Mouse (Mus musculus) heart, embryonic 12.5 days (tissue): ENCODE data around the gene Zfp110. TPM values are rescaled to one million over a fixed set of nuclear protein-coding genes. Genes with fewer than 3 reads are reported as not detected.
"Not testable (repeated sequence)": the region's sequence is repeated elsewhere in the genome, so short reads cannot be mapped to it uniquely, and the experiment has no call there.

Experiments
- ATAC-seq: fragments of 200-750 bp; cut with Nextera tagmentation; 2 replicates; pipeline ENCODE4 v1.8.0; 2017; ENCODE audit warnings: moderate TSS enrichment, moderate library complexity; ENCODE audit not compliant: insufficient number of reproducible peaks, low FRiP score
- H3K27ac ChIP-seq: fragments of 300-500 bp; sonication (generic); 2 replicates; pipeline ENCODE4 v1.5.1; 2016; ENCODE audit warnings: mild to moderate bottlenecking, moderate library complexity; ENCODE audit not compliant: poor library complexity, severe bottlenecking
- H3K27me3 ChIP-seq: fragments of 300-500 bp; sonication (generic); replicated peaks from 2 replicates; pipeline ENCODE4 v1.6.1; 2016; ENCODE audit warnings: mild to moderate bottlenecking, moderate library complexity
- H3K36me3 ChIP-seq: fragments of 300-500 bp; sonication (generic); 2 replicates; pipeline ENCODE4 v1.6.1; 2016; ENCODE audit warnings: mild to moderate bottlenecking, moderate library complexity
- H3K4me1 ChIP-seq: fragments of 300-500 bp; sonication (generic); replicated peaks from 2 replicates; pipeline ENCODE4 v1.6.1; 2016; ENCODE audit warnings: mild to moderate bottlenecking
- H3K4me2 ChIP-seq: fragments of 300-500 bp; sonication (generic); 2 replicates; pipeline ENCODE4 v1.6.1; 2016; ENCODE audit warnings: mild to moderate bottlenecking, moderate library complexity
- H3K4me3 ChIP-seq: fragments of 300-500 bp; sonication (generic); 2 replicates; pipeline ENCODE4 v1.5.1; 2016; ENCODE audit warnings: mild to moderate bottlenecking
- H3K9ac ChIP-seq: fragments of 300-500 bp; sonication (generic); 2 replicates; pipeline ENCODE4 v1.6.1; 2016; ENCODE audit warnings: mild to moderate bottlenecking, moderate library complexity
- H3K9me3 ChIP-seq: fragments of 300-500 bp; sonication (generic); replicated peaks from 2 replicates; pipeline ENCODE4 v1.6.1; 2016; ENCODE audit warnings: mild to moderate bottlenecking, moderate library complexity
- WGBS: fragments of 180-500 bp; shearing (Covaris S2); methylation state at CpG from one replicate; pipeline ENCODE4 v1.1.7; 2016; 5-methylcytosine and 5-hydroxymethylcytosine counted together
- polyA plus RNA-seq: library from polyadenylated mRNA; unstranded; fragments of >200 nt; fragmentation: Nextera tagmentation; extraction: Ambion mirVana; gene quantifications from 2 replicates; pipeline ENCODE4 v1.2.1, GENCODE M21; 2016

Gene Zfp110
- polyA plus RNA-seq, 1 experiment from 2014 or later, result 23.1 TPM

GRCm38 (mm10) chr7:12835193-12835671, 671 bp downstream of the Zfp110 start:
- peak overlapping the region; percentile 65 for H3K4me2 ChIP-seq
- no peaks in the 10 kb centered on the region for H3K27me3 ChIP-seq
- peaks cover 39% of the 10 kb centered on the region for H3K36me3 ChIP-seq
- 40% methylated on average over 13 of the region's 13 CpGs for WGBS
- peaks cover 27% of the 10 kb centered on the region for H3K9me3 ChIP-seq
- H3K27ac ChIP-seq, result peak overlapping the region; percentile 64
- peak overlapping the region; percentile 68 for H3K4me3 ChIP-seq
- H3K4me1 ChIP-seq, result no peaks in the 10 kb centered on the region
- peak overlapping the region; percentile 73 for H3K9ac ChIP-seq
- peak; percentile 26; the same call in 1 of the 2 replicates for ATAC-seq

DNA sequence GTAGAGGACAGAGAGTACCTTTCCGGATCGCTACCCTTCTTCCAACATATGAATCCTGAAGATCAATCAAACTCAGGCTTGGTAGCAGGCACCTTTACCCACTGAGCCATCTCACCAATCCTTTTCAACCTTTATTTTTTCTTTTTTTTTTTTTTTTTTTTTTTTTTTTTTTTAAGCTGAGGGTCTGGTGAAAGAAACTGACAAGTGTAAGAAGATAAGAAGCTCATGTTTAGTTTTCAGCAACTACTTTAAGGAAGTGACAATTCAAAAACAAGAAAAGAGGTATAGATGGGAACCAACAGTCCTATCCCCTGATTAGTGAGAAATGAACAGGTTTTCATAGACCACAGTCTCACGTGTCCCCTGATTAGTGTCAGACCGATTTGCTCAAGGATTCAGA, 1.2 kb downstream of the Zfp110 start:
- Histone ChIP-seq H3K27me3 (no peaks in the 10 kb centered on the region), H3K4me3 (peak overlapping the region; percentile 68), H3K9ac (no peak overlapping the region), H3K9me3 (peaks cover 29% of the 10 kb centered on the region), H3K36me3 (peaks cover 45% of the 10 kb centered on the region), H3K27ac (no peak overlapping the region), H3K4me1 (no peaks in the 10 kb centered on the region), H3K4me2 (peak overlapping the region; percentile 65)
- no peak for ATAC-seq
- 93% methylated on average over 4 of the region's 4 CpGs for WGBS

DNA sequence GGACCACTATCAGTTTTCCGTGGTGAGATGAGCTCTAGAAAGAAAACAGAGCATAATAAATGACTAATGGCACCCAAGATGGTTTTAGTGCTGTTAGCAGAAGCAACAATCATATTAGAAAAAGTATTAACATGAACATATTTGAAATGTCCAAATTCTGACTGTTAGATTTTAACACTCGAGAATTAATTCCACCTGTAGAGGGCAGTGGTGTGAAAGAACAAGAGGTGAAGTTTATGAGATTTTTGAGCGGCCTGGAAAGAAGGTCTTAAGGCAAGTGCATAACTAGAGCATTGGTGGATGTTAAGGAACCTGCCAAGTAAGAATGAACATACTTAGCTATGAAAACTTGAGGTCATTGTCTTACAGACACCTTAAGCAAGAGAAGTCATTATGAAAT, 39.7 kb downstream of the Zfp110 start:
- Histone ChIP-seq H3K27ac (no peak overlapping the region), H3K27me3 (no peaks in the 10 kb centered on the region), H3K36me3 (no peaks in the 10 kb centered on the region), H3K4me2 (no peak overlapping the region), H3K9me3 (peaks cover 4% of the 10 kb centered on the region; the same call in 1 of the 2 replicates), H3K9ac (no peak overlapping the region), H3K4me3 (no peak overlapping the region), H3K4me1 (no peaks in the 10 kb centered on the region)
- WGBS, result 23% methylated on average over 3 of the region's 3 CpGs
- ATAC-seq, result no peak

- H3K4me1 ChIP-seq, result peaks cover 7% of the 10 kb centered on the region
- no peak overlapping the region for H3K27ac ChIP-seq
- no peak overlapping the region for H3K4me3 ChIP-seq
- peaks cover 10% of the 10 kb centered on the region for H3K36me3 ChIP-seq
- H3K27me3 ChIP-seq, result no peaks in the 10 kb centered on the region
- H3K9ac ChIP-seq, result no peak overlapping the region
- H3K9me3 ChIP-seq, result no peaks in the 10 kb centered on the region
- H3K4me2 ChIP-seq, result no peak overlapping the region
- ATAC-seq, result no peak
Observed at GRCm38 (mm10) chr7:12880036-12880435, 45.5 kb downstream of the Zfp110 start.

GRCm38 (mm10) chr7:12880497-12880896, 45.9 kb downstream of the Zfp110 start:
- not testable (repeated sequence) for H3K9me3 ChIP-seq, H3K4me1 ChIP-seq, H3K27ac ChIP-seq, H3K9ac ChIP-seq, H3K27me3 ChIP-seq, ATAC-seq
- peaks cover 15% of the 10 kb centered on the region for H3K36me3 ChIP-seq
- H3K4me2 ChIP-seq, result peak overlapping the region; percentile 86
- WGBS, result 37% methylated on average over 8 of the region's 8 CpGs
- H3K4me3 ChIP-seq, result peak overlapping the region; percentile 74

- peak; percentile 100 for ATAC-seq
- WGBS, result under 1% methylated on average over 35 of the region's 35 CpGs
- no peaks in the 10 kb centered on the region for H3K9me3 ChIP-seq
- no peaks in the 10 kb centered on the region for H3K27me3 ChIP-seq
- peaks cover 21% of the 10 kb centered on the region for H3K36me3 ChIP-seq
- peak within 1 kb of the TSS; percentile 84 for H3K9ac ChIP-seq
- peak within 1 kb of the TSS; percentile 86 for H3K4me2 ChIP-seq
- peaks cover 7% of the 10 kb centered on the region for H3K4me1 ChIP-seq
- peak within 1 kb of the TSS; percentile 74 for H3K4me3 ChIP-seq
- H3K27ac ChIP-seq, result no peak within 1 kb of the TSS
Observed at GRCm38 (mm10) chr7:12880911-12881660, 46.5 kb downstream of the Zfp110 start, which contains the start of gene Zfp128. Gene Zfp128, plus strand, starts transcription at chr7:12881177.

- Histone ChIP-seq H3K27me3 (no peaks in the 10 kb centered on the region), H3K36me3 (peaks cover 74% of the 10 kb centered on the region), H3K4me3 (no peak overlapping the region), H3K4me1 (peaks cover 4% of the 10 kb centered on the region), H3K27ac (no peak overlapping the region), H3K4me2 (no peak overlapping the region), H3K9me3 (no peaks in the 10 kb centered on the region), H3K9ac (no peak overlapping the region)
- no peak for ATAC-seq
- 89% methylated on average over 12 of the region's 12 CpGs for WGBS
Observed at GRCm38 (mm10) chr7:12886563-12887266, 52.2 kb downstream of the Zfp110 start.

DNA sequence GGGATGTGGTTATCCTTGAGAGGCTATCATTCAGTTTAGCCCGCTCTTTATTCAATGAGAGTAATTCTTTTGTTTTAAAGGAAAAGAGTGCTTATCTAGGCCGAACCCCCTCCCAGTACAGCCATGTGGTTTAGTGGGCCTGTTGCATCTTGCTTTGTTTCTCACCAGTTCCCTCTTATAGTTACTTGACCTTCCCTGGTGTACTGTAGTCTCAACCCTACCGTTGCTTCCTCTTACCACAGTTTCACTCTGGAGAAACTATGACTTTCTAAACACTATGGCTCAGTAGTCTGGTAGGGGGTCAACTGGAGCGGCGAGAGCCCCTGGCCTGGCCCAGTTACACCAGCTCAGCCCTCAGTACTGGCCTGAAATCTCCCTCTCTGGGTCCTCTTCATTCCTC, 53.0 kb downstream of the Zfp110 start:
- no peak overlapping the region for H3K27ac ChIP-seq
- H3K36me3 ChIP-seq, result peaks cover 77% of the 10 kb centered on the region
- no peak overlapping the region for H3K4me3 ChIP-seq
- no peak for ATAC-seq
- H3K9me3 ChIP-seq, result no peaks in the 10 kb centered on the region
- H3K4me1 ChIP-seq, result no peaks in the 10 kb centered on the region
- no peak overlapping the region for H3K4me2 ChIP-seq
- no peaks in the 10 kb centered on the region for H3K27me3 ChIP-seq
- WGBS, result 89% methylated on average over 5 of the region's 5 CpGs
- H3K9ac ChIP-seq, result no peak overlapping the region

GRCm38 (mm10) chr7:12890928-12891327, 56.4 kb downstream of the Zfp110 start:
- no peaks in the 10 kb centered on the region for H3K9me3 ChIP-seq
- no peak overlapping the region for H3K9ac ChIP-seq
- H3K4me1 ChIP-seq, result no peaks in the 10 kb centered on the region
- 86% methylated on average over 14 of the region's 14 CpGs for WGBS
- H3K27me3 ChIP-seq, result no peaks in the 10 kb centered on the region
- H3K4me2 ChIP-seq, result no peak overlapping the region
- H3K36me3 ChIP-seq, result peaks cover 58% of the 10 kb centered on the region
- ATAC-seq, result no peak
- H3K4me3 ChIP-seq, result no peak overlapping the region
- H3K27ac ChIP-seq, result no peak overlapping the region

DNA sequence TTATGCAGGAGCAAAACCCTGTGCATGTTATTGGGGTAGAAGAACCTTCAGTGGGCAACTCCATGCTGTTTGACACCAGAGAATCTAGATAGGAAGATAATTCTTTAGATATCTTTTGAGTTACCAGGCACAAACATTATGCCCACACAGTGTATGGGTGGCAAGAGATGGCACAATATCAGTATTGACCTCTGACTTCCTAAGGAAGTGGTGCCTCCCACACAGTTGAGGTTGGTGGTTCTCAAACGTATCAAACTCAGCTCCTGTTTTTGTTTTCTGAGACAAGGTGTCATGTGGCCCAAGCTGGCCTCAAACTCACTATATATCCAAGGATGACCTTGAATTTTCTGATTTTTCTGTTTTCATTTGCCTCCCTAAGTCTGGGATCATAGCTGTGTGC, 56.8 kb downstream of the Zfp110 start:
- no peak for ATAC-seq
- WGBS, result 86% methylated on average over 1 of the region's 1 CpGs
- Histone ChIP-seq H3K27ac (no peak overlapping the region), H3K4me2 (no peak overlapping the region), H3K27me3 (no peaks in the 10 kb centered on the region), H3K36me3 (peaks cover 54% of the 10 kb centered on the region), H3K9ac (no peak overlapping the region), H3K4me3 (no peak overlapping the region), H3K9me3 (no peaks in the 10 kb centered on the region), H3K4me1 (no peaks in the 10 kb centered on the region)

- WGBS, result 6% methylated on average over 36 of the region's 36 CpGs
- H3K4me1 ChIP-seq, result peaks cover 7% of the 10 kb centered on the region
- H3K27me3 ChIP-seq, result no peaks in the 10 kb centered on the region
- no peak within 1 kb of the TSS for H3K27ac ChIP-seq
- peak within 1 kb of the TSS; percentile 62 for H3K4me3 ChIP-seq
- H3K4me2 ChIP-seq, result peak within 1 kb of the TSS; percentile 64
- ATAC-seq, result peak; percentile 96
- peak within 1 kb of the TSS; percentile 77 for H3K9ac ChIP-seq
- H3K9me3 ChIP-seq, result no peaks in the 10 kb centered on the region
- H3K36me3 ChIP-seq, result 0 out of 2 replicates have a peak, but pooled peaks cover 9% of the 10 kb centered on the region
Observed at GRCm38 (mm10) chr7:12897655-12898410, 63.3 kb downstream of the Zfp110 start, which contains the start of gene Zscan22. Gene Zscan22, plus strand, starts transcription at chr7:12897815.
